Mouse (Mus musculus) testis, adult 2 months (tissue): ENCODE results near the gene Pitpnm1.

Experiments
- CTCF ChIP-seq: fragments of 200-500 bp; IDR thresholded peaks from 2 replicates; pipeline ENCODE4 v1.5.1; 2012; ENCODE audit warnings: low read depth, mild to moderate bottlenecking, inconsistent platforms, low read length, moderate library complexity; ENCODE audit not compliant: control insufficient read depth, insufficient read depth, insufficient replicate concordance
- POLR2A ChIP-seq: fragments of 200-500 bp; IDR thresholded peaks from 2 replicates; pipeline ENCODE4 v1.6.1; 2012; ENCODE audit warnings: low read depth, mild to moderate bottlenecking, inconsistent platforms, low read length, moderate library complexity; ENCODE audit not compliant: control insufficient read depth

GRCm38 (mm10) chr19:4147022-4147405 lies 47.2 kb downstream of the Pitpnm1 start:
- TF ChIP-seq CTCF (no peak), POLR2A (no peak)
